In the genomic region with DNA sequence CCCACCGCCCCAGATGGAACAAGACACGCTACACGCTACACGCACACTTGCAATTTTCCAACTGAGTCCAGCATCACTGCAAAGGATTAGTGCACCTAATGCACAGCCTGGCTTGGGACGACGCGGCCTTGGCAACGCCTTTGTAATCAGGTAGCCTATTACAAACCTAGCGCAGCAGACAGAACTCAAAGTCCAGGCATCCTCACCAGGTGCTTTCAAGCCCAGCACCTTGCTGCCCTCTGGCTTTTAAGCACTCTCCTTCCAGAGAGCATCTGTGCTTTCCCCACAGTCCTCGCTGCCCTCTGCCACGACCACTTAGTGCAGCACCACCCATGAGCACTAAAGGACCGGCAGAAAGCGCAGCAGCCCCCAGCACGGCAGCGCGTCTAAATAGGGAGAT, we compare ENCODE assay signal across 11 mouse cellular contexts. TPM values are rescaled to one million over a fixed set of nuclear protein-coding genes. Genes with fewer than 3 reads are reported as not detected.
A peak's percentile ranks its signal among the peaks of the same experiment; 100 is the strongest.
DNase-seq lines count a peak whose midpoint lies in the region; ATAC-seq lines count a peak whose summit lies in the region.
"Had no signal": no experiment of that assay in that cellular context is flagged by ENCODE, and none has a peak within 500 bp of the region (broad histone marks: within the 10 kb centered on the region; RNA-seq: fewer than 3 reads in every experiment).

No protein-coding gene starts in this region.

- H3K27ac ChIP-seq in hindbrain, embryonic 13.5 days: peak overlapping the region; percentile 20; the same call in 1 of the 2 replicates
- no peak overlapping the region for H3K27ac ChIP-seq in hindbrain, embryonic 14.5 days
- H3K27ac ChIP-seq in midbrain, embryonic 16.5 days (ENCODE audit: low read length): no peak overlapping the region
- H3K27ac ChIP-seq in midbrain, embryonic 10.5 days (replicated peaks): no peak overlapping the region; the same call in 1 of the 2 replicates
- 0 out of 2 replicates have a peak overlapping the region, but pooled peaks have one; percentile 17 for H3K27ac ChIP-seq in limb, embryonic 12.5 days

- H3K4me1 ChIP-seq in hindbrain, embryonic 13.5 days (replicated peaks): peaks cover 61% of the 10 kb centered on the region
- peaks cover 39% of the 10 kb centered on the region for H3K4me1 ChIP-seq in hindbrain, embryonic 14.5 days (replicated peaks; ENCODE audit: control insufficient read depth, insufficient read depth, low read length)
- peaks cover 21% of the 10 kb centered on the region for H3K4me1 ChIP-seq in midbrain, embryonic 16.5 days (ENCODE audit: control insufficient read depth, insufficient read depth, low read length)
- H3K4me1 ChIP-seq in midbrain, embryonic 10.5 days: peaks cover 57% of the 10 kb centered on the region
- H3K4me1 ChIP-seq in limb, embryonic 12.5 days (replicated peaks): peaks cover 74% of the 10 kb centered on the region

- no peaks in the 10 kb centered on the region for H3K9me3 ChIP-seq in hindbrain, embryonic 13.5 days
- H3K9me3 ChIP-seq in hindbrain, embryonic 14.5 days (ENCODE audit: control insufficient read depth, low read length): no peaks in the 10 kb centered on the region
- H3K9me3 ChIP-seq in midbrain, embryonic 16.5 days (replicated peaks; ENCODE audit: control insufficient read depth, low read length, poor library complexity, severe bottlenecking): no peaks in the 10 kb centered on the region
- no peaks in the 10 kb centered on the region for H3K9me3 ChIP-seq in midbrain, embryonic 10.5 days (replicated peaks)
- H3K9me3 ChIP-seq in limb, embryonic 12.5 days: no peaks in the 10 kb centered on the region

- whole genome bisulfite sequencing in hindbrain, embryonic 13.5 days: 71% methylated on average over 16 of the region's 16 CpGs
- WGBS in hindbrain, embryonic 14.5 days: 70% methylated on average over 16 of the region's 16 CpGs
- 68% methylated on average over 16 of the region's 16 CpGs for WGBS in midbrain, embryonic 16.5 days
- 83% methylated on average over 16 of the region's 16 CpGs for WGBS in midbrain, embryonic 10.5 days
- 67% methylated on average over 16 of the region's 16 CpGs for WGBS in limb, embryonic 12.5 days

- no peak overlapping the region for H3K4me2 ChIP-seq in hindbrain, embryonic 13.5 days
- no peak overlapping the region for H3K4me2 ChIP-seq in hindbrain, embryonic 14.5 days (replicated peaks)
- no peak overlapping the region for H3K4me2 ChIP-seq in midbrain, embryonic 16.5 days (ENCODE audit: low read length)
- peak overlapping the region; percentile 9; the same call in 1 of the 2 replicates for H3K4me2 ChIP-seq in limb, embryonic 12.5 days

- 0 out of 2 replicates have a peak, but pooled peaks cover 3% of the 10 kb centered on the region for H3K27me3 ChIP-seq in hindbrain, embryonic 13.5 days
- no peaks in the 10 kb centered on the region for H3K27me3 ChIP-seq in hindbrain, embryonic 14.5 days (ENCODE audit: control insufficient read depth, insufficient read depth, low read length)
- H3K27me3 ChIP-seq in midbrain, embryonic 16.5 days (ENCODE audit: control insufficient read depth, insufficient read depth, low read depth, low read length): no peaks in the 10 kb centered on the region
- H3K27me3 ChIP-seq in midbrain, embryonic 10.5 days (ENCODE audit: low read depth, poor library complexity, severe bottlenecking): peaks cover 18% of the 10 kb centered on the region
- H3K27me3 ChIP-seq in limb, embryonic 12.5 days: no peaks in the 10 kb centered on the region; the same call in none of the 2 replicates

- H3K9ac ChIP-seq in hindbrain, embryonic 13.5 days: peak overlapping the region; percentile 26; the same call in 1 of the 2 replicates
- H3K9ac ChIP-seq in hindbrain, embryonic 14.5 days: no peak overlapping the region; the same call in 1 of the 2 replicates
- H3K9ac ChIP-seq in midbrain, embryonic 16.5 days (ENCODE audit: low read depth, low read length): peak overlapping the region; percentile 32; the same call in 1 of the 2 replicates
- no peak overlapping the region for H3K9ac ChIP-seq in limb, embryonic 12.5 days (replicated peaks)

- ATAC-seq in hindbrain, embryonic 13.5 days (ENCODE audit: low FRiP score): no peak
- ATAC-seq in hindbrain, embryonic 14.5 days (ENCODE audit: low FRiP score): no peak
- no peak for ATAC-seq in midbrain, embryonic 16.5 days
- no peak for ATAC-seq in limb, embryonic 12.5 days (ENCODE audit: insufficient number of reproducible peaks, insufficient read depth, low FRiP score, low TSS enrichment, low read depth)

- no peak overlapping the region for H3K4me3 ChIP-seq in hindbrain, embryonic 13.5 days
- no peak overlapping the region for H3K4me3 ChIP-seq in hindbrain, embryonic 14.5 days (replicated peaks; ENCODE audit: low read length)
- no peak overlapping the region for H3K4me3 ChIP-seq in midbrain, embryonic 16.5 days (ENCODE audit: low read depth, low read length)
- no peak overlapping the region for H3K4me3 ChIP-seq in midbrain, embryonic 10.5 days
- no peak overlapping the region for H3K4me3 ChIP-seq in limb, embryonic 12.5 days (replicated peaks)

- DNase-seq in hindbrain, embryonic 14.5 days (ENCODE audit: low spot score): no peak
- no peak for DNase-seq in midbrain, embryonic 10.5 days (ENCODE audit: low spot score)
- no peak for DNase-seq in testis, postnatal 14 days (ENCODE audit: low spot score)
- no peak for DNase-seq in ovary, postnatal 10 days (ENCODE audit: low spot score)
- DNase-seq: cerebellum, postnatal 10 days; kidney, postnatal 4 days; lung, postnatal 4 days; thymus, adult 18-20 months had no signal

- H3K36me3 ChIP-seq in hindbrain, embryonic 13.5 days: no peaks in the 10 kb centered on the region
- H3K36me3 ChIP-seq in hindbrain, embryonic 14.5 days (replicated peaks; ENCODE audit: control insufficient read depth, insufficient read depth): no peaks in the 10 kb centered on the region
- H3K36me3 ChIP-seq in midbrain, embryonic 16.5 days (ENCODE audit: control insufficient read depth, insufficient read depth, low read length): no peaks in the 10 kb centered on the region
- no peaks in the 10 kb centered on the region for H3K36me3 ChIP-seq in midbrain, embryonic 10.5 days
- no peaks in the 10 kb centered on the region for H3K36me3 ChIP-seq in limb, embryonic 12.5 days

RNA-seq across cellular contexts. Expression of a gene that starts 42.7 kb away (rescaled TPM):
- 52.6 and 57.7 TPM in 2 replicates for polyA plus RNA-seq in hindbrain, embryonic 13.5 days (2015; fragmentation: Nextera tagmentation; extraction: Ambion mirVana)
- 46.7 and 47.0 TPM in 2 replicates for polyA plus RNA-seq in hindbrain, embryonic 14.5 days (2014; fragmentation: Nextera tagmentation; extraction: Ambion mirVana)
- polyA plus RNA-seq in midbrain, embryonic 16.5 days (2015; fragmentation: Nextera tagmentation; extraction: Ambion mirVana): 57.0 and 58.7 TPM in 2 replicates
- 56.6 and 57.3 TPM in 2 replicates for polyA plus RNA-seq in midbrain, embryonic 10.5 days (2016; fragmentation: Nextera tagmentation; extraction: Ambion mirVana)
- 55.2 and 55.9 TPM in 2 replicates for polyA plus RNA-seq in limb, embryonic 12.5 days (2016; fragmentation: Nextera tagmentation; extraction: Ambion mirVana)

RNA-seq across cellular contexts. Expression of a gene that starts 47.0 kb away (rescaled TPM):
- 27.0 and 29.1 TPM in 2 replicates for polyA plus RNA-seq in hindbrain, embryonic 13.5 days (2015; fragmentation: Nextera tagmentation; extraction: Ambion mirVana)
- polyA plus RNA-seq in hindbrain, embryonic 14.5 days (2014; fragmentation: Nextera tagmentation; extraction: Ambion mirVana): 20.1 and 20.8 TPM in 2 replicates
- polyA plus RNA-seq in midbrain, embryonic 16.5 days (2015; fragmentation: Nextera tagmentation; extraction: Ambion mirVana): 22.8 and 23.3 TPM in 2 replicates
- polyA plus RNA-seq in midbrain, embryonic 10.5 days (2016; fragmentation: Nextera tagmentation; extraction: Ambion mirVana): 32.4 and 34.4 TPM in 2 replicates
- 29.8 and 30.6 TPM in 2 replicates for polyA plus RNA-seq in limb, embryonic 12.5 days (2016; fragmentation: Nextera tagmentation; extraction: Ambion mirVana)

Comparison
In these comparisons a context has a peak if more than half of its experiments do, and no peak if none do; other contexts are left out.
1. H3K27ac ChIP-seq: peak in hindbrain, embryonic 13.5 days (single experiment) and limb, embryonic 12.5 days (single experiment); none in hindbrain, embryonic 14.5 days (single experiment), midbrain, embryonic 16.5 days (single experiment) and midbrain, embryonic 10.5 days (single experiment).
2. H3K9ac ChIP-seq: peak in hindbrain, embryonic 13.5 days (single experiment) and midbrain, embryonic 16.5 days (single experiment); none in hindbrain, embryonic 14.5 days (single experiment) and limb, embryonic 12.5 days (single experiment).